Mouse (Mus musculus): ENCODE data around the gene Cic. TPM values are rescaled to one million over a fixed set of nuclear protein-coding genes. Genes with fewer than 3 reads are reported as not detected.

Gene Cic
- polyA plus RNA-seq (2015; fragmentation: Nextera tagmentation; extraction: Ambion mirVana), result 28.4 and 37.2 TPM in 2 replicates

DNA sequence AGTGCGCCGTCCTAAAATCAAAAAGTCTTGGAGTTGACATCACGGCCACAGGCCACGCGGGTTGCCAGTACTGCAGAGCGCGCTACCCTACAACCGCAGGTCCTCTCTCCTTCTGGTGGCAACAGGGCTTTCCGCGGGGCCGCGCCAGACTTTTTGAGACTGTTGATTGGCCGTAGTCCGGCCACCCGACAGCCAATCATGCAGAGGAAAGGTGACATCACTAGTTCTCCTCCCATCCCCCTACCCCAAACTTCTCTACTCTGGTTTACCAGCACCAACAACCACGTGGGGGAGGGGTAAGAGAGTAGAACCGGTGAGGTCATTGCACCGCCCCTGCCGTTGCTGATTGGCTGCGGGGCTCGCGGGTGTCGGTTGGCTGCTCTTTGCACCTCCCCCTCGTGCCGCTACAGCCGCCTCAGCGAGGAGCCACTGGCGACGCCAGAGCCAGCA is at the start of gene Cic:
TSS of gene Cic (plus strand) at position 404 of the 450 bp plus-strand sequence.
- peak; percentile 100 for DNase-seq (ENCODE audit: low spot score)

DNA sequence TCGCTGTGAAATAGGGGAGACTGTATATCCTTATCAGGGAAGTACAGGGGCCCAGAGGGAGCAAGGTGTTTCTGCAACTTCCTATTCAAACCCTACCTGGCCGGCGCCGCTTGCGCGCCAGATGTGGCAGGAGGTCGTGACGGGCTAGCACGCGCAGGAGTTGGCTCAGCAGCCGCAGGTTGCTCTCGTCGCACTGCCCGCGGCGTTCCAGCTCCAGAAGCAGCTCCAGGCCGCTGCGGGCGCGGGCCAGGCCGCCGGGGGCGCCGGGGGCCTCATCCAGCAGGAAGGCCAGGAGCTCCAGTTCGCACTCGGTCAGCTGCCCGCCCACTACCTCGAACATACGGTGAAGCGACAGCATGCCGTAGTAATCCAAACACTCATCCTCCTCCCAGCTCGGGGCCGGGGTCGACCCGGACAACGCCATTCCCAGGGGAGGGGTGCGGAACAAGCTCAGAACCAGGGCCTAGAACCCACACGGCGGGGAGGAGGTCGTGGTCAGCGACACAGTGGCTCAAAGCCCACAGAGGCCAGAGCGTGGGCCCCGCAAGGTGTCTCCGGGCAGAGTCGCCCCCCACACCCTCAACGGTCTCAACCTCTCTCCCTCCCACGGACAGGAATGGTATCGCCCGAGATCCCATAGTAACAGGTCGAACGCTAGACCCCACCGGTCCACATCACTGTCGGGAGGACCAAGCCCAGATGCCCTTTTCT is 48.6 kb upstream of the Cic start:
- peak; percentile 73 for DNase-seq (ENCODE audit: low spot score)

DNA sequence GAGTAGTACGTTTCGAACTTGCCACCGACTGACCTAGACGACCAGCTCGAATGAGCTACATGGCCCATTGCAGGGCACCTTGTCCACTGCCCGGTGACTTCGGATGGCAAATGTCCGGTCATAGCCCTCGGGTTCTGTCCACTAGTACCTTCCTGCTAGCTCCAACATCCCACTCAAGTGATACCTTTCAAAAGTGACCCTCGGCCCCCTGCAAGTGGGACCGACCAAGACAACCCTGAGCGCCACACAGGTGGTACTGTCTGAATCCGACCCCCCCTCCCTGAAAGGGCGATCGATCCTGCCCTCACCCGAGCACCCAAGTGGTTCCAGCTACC is 48.1 kb upstream of the Cic start:
- DNase-seq (ENCODE audit: low spot score), result no peak

DNA sequence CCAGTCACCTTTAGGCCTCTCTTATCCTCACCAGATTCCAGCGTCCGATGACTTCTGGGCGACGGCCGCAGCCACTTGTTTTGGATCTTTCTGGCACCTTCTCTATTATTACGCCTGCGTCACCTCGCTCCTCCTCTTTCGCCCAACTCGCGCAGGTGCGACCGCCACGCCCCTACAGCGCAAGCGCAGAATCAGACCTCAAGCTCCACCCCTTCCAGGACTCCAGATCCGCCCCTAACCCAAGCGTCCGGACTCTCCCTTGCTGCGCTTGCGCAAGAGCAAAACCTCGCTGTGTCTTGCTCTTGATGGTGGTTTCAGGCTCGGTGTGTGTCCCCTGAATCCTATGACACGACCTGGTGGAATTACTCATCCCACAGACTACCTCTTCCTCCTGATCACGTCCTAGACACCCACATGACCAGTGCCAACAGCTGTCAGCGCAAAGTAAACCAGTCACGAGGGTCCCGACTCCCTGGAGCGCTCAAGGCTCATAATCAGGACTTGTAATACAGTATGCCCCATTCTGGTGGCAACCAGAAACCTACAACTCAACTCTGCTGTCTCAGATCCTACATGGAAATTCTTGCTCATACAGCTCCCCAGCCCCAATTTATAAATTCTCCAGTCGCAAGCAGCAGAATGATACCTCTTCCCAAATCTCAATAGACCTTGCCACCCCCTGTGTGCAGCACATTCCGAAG is 47.6 kb upstream of the Cic start:
- DNase-seq (ENCODE audit: low spot score), result peak; percentile 98

DNA sequence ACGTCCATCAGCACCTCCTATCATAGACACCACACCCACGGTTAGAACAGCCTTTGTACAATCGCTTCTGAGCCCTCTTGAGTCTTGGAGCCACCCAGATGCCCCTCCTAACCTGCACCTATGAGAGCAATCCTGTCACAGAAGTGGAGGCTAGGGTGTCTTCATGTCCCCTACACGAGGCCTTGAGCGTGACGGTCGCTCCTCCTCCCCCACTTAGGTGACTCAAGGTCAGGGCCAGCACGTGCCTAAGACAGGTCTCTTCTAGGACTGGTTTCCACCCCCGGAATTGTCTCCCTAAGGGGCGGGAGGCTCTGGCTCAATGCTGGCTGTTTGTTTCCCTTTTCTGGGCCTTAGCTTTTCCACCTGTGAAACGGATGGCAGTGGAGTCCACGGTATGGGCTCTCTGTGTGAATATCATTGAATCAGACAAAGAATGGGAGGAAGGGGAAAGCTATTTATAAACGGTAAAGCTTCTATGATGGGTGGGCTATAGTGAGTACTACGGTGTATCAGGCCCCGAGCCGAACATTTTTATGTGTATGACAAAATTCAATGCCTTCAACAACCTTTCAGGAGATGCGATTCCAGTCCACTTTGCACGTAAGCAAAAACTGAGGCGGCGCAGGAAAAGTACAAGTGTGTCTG is 46.9 kb upstream of the Cic start, which contains the start of gene Dedd2:
TSS of gene Dedd2 (minus strand) at position 159 of the 645 bp plus-strand sequence.
- DNase-seq (ENCODE audit: low spot score), result no peak

DNA sequence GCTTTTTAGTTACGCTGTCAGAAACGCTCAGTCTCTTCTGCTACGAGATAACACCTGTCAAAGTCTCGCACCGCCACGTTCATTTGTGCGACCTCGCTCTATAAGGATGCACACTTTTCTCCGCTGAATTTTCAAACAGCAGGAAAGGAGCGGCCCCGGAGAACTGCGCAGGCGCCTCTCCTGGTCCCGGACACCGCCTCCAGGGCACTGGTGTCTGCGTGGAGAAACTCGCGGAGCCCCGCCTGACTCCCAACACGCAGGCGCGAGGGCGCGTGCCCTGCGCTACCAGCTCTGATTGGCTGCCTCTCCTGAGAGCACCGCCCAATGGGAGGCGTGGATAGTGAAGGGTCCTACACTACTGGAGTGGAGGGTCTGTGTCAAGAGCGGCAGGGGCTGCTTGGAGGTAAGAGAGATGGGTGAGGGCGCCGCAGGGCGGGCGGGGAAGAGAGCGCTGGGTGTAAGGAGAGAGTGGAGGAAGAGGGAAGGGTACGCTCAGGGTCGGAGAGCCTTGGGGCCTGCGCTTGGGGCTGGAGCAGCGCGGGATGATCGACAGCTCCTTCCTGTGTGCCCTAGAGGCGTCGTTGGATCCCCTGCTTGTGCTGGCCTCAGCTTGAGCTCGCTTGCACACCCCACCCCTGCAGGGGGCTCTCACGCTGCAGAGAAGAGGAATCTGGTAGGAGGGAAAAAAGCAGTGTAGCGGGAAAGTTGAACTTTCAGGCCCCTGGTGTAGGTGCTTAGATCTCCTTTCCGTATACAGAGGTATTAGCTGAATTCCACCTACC is 46.2 kb upstream of the Cic start, which contains the start of gene Zfp526:
TSS of gene Zfp526 (plus strand) at position 324 of the 782 bp plus-strand sequence.
- peak; percentile 99 for DNase-seq (ENCODE audit: low spot score)

DNA sequence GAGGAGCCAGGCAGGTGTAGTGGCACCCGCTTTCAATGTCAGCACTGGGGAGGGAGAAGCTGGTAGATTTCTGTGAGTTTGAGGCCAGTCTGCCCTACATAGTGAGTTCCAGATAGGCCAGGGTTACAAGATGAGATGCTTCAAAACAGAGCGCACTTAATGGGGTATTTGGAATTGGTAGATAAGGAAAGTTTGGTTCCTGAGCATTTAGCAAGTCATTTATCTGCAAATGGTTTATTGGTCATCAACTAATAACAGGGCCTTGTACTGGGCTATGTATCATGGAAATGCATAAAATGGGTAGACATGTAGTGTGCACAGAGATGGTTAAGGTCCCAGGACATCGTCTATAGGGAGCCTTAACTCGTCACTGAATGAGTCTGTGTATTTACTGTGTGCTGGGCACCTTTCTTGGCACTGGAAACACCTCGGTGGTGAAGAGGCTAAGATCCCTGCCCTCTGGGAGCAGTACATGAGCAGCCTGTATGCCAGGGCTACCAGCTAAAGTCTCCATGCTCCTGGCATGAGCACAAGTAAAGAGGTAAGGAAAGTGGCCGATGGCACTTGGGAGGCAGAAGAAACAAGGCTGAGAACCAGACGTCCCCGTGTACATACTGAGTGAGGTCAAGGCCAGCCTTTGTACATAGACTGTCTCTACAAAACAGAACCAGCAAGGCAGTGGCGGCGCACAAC is 45.1 kb upstream of the Cic start:
- DNase-seq (ENCODE audit: low spot score), result no peak

DNA sequence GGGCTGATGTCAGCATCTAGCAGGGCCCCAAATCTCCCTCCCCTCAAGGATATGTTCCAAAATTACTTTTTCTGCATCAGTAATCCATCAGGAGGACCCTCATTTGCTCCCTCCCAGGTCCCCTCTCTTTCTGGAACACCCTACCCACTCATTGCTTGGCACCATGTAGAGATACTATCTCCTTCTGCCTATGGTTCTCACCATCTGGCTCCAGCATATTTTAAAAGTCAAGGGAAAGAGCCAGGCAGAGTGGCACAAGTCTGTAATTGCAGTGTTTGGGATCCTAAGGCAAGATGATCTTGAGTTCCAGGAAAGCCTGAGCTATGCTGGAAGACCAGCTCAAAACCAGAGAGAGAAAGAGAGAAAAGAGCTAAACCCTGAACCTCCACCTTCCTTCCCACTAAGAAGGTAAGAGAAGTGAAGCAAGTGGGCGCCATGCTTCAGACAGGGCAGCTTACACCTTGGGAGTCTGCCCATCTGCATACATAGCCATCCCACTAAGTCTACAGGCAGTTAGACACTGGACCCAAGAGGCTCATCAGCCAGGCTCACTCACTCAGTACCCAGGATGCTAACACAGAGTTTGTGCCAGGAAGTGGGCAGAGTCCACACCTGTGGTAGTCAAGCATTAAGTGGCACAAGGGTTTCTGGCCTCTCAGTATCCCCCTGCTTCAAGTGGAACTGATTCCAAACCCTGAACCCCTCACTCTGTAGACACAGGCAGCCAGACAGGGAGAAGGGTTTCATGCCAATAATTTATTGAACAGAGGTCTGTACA is 39.8 kb upstream of the Cic start:
- DNase-seq (ENCODE audit: low spot score), result no peak

DNA sequence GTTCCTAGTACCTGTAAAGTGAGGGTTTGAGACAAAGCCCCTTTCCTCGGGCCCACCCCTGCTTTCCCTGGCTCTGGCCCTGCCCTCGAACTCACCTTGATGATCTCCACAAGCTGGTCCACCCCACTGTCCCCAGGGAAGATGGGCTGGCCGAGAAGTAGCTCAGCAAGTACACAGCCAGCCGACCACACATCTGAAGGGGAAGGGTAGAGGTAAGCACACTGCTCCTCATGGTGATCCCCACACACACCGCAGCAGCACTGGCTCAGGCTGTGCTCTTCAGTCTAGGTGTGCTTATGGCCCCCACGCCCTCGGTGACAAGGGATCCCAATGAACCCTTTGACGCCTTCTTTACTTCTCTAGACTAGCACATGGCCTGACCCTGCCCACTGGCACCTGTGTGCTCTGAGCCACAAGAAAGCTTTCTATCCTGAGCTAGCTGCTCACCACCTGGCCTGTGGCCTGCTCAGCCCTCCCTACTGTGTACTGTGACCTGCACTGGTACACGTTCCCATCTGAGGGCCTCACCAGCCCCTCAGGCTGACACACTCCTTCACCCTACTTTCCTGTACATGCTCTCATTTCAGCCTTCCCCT is 36.7 kb upstream of the Cic start:
- DNase-seq (ENCODE audit: low spot score), result peak; percentile 81

DNA sequence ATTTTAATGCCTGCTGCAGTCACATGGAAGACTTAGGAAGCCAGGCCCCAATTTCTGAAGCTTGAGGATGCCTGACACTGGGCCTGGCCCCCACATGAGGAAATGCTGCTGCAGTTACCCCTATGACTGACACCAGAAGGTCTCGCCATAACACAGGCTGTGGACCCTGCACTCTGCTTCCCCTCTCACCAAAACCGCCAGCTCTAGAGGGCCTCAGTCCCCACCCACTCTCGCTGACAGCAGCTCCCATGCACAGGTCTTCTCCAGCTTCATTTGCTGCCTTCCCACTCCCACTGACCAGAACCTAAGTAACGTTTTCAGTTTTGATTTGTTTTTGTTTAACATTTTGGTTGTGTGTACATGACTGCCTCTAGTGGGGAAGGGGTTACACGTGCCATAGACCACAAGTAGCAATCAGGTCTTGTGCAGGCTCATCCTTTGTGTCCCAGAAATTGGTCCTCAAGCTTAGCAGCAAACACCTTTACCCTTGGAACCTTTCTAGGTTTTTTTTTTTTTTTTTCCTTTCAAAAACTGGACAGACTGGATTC is 35.3 kb upstream of the Cic start:
- no peak for DNase-seq (ENCODE audit: low spot score)

DNA sequence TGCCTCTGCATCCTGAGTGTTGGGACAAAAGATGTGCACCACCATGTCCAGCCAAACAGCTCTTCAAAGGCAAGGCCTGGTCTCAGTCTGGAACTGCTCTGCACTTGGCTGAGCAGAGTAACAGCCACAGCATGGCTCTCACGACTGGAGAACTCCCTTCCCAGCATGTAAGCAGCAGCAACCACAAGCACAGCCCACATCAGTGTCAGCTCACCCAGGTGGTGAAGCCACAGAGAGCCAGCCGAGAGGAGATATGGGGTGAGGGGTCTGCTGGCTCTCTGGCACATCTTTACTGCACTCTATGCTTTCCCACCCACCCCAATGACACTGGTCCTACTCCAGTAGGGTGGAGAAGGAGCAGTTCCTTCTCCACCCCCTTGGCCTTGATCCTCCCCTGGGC is 34.4 kb upstream of the Cic start:
- peak; percentile 83 for DNase-seq (ENCODE audit: low spot score)

DNA sequence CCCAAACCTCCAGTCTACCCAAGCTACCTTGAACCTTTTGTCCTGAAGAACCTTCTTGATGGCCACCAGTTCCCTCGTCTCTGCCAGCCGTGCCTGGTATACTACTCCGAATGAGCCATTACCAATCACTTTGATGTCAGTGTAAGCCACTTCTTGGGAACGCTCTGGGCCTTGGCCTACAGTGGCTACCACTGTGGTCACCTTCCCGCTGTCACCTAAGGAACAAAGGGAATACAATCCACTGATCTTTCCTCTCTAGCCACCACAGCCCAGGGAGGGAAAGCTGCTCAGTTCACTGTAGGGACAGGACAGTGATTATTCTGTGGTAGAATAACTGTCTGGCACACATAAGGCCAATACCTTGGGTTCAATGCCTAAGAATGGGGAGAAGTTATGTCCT is 32.0 kb upstream of the Cic start:
- no peak for DNase-seq (ENCODE audit: low spot score)

DNA sequence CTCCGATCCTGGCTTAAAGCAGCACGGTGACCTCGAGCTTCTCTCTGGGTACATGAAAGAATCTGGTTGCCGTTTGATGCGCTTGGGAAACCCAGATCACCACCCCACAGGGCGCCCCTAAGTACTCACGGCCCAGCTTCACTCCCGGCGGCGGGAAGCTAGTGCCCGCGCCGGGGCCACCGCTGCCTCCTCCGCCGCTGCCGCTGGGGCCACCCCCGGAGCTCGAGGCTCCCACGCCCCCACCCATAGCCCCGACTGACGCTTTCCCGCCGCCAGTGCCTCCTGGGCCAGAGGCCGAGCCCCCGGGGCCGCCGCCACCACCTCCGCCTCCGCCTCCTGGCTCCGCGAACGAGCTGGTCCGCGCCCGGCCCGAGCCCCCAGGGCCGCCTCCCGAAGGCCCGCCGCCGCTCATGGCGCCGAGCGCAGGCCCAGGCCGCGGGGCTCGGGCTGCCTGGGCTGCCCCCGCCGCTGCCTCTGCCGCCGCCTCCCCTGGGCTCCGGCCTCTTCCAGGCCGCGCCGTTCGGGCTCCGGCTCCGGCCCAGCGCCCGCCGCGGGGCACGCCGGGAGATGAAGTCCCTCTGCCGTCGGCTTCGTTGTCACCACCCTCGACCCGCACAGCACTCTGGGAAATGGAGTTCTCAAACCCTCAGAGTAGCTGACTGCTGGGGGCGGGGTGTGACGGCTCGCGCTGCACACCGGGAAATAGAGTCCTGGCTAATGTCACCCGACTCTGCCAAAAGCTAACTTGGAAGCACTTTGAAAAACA is 30.1 kb upstream of the Cic start, which contains the start of gene Gsk3a:
TSS of gene Gsk3a (minus strand) at position 603 of the 766 bp plus-strand sequence.
- peak; percentile 98 for DNase-seq (ENCODE audit: low spot score)

DNA sequence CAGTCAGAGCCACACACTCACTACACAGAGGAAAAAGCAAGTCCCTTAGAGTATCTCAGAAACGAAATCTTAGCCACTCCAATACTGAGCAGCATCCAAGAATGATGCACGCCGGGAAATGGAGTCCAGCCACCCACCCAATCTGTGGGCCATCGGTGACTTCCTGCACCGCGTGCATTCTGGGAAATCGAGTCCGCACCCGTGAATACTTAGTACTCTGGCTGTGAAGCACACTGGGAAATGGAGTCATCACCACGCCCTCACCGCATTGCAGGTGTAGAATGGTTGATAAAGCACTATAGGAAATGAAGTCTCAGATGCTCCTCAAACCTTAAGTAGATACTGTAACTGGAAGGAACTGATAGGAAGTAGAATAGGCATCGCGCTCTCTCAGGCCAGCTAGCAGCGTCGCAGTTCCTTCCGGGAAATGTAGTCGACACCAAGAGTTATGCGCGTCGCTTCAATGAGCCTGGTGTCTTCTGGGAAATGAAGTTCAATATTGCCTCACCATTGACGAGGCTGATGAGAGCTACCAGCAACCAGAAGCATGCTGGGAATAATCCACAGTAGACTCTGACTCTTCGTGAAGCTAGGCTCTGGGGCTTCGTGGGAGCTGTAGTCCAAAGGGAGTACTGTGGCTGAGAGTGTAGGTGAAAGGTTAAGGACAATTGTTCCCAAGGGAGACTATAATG is 29.3 kb upstream of the Cic start:
- peak; percentile 97 for DNase-seq (ENCODE audit: low spot score)

DNA sequence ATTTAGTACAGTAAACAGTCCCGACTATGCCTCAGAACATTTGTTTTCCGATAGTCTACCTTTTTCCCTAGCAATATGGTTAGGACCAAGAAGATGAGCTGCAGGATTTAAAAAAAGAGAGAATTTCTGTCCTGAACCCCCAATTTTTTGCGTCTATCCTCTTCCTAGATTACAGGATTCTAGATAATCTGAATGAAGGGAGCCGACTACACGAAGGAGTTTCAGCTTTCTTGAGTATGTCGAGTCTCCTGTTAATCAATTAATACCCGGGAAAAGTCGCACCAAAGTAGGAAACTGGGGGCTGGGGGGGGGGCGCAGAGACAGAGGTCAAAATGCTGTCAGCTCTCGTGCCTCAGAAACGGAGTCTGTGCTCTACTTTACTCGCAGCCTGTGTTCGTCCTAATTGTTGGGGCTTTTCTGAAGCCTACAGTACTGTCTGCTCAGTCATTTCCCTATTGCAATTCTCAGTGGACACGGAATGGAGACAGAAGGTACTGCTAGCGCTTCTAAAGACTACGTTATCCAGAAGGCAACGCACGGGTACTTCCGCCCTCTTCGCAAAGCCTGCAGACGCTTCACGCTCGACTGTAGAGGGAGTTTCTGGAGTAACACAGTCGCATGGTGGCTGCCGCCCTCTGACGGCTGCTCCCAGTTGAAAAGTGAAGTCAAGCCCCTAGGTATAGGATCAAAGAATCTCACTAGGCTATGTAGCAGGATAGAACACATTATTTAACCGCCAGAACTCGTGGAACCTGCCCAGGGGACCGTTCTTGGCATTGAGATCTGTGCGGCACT is 28.5 kb upstream of the Cic start:
- peak; percentile 93 for DNase-seq (ENCODE audit: low spot score)

DNA sequence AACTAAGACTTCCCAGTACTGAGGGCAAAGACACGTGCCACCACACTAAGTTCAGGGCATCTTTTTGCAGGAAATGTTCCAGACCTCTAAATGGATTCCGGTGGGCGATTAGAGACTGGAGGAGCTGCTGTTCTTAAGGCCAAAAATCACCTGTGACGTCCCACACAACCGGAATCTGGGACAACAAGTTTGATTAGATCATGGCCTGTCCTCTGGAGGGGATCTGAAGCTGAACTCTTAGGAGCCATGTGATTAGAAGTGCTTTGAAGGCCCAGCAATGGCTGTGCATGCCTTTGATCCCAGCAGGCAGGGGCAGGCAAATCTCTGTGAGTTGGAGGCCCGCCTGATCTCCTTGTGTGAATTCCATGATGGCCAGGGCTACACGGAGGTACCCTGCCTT is 26.9 kb upstream of the Cic start:
- no peak for DNase-seq (ENCODE audit: low spot score)

DNA sequence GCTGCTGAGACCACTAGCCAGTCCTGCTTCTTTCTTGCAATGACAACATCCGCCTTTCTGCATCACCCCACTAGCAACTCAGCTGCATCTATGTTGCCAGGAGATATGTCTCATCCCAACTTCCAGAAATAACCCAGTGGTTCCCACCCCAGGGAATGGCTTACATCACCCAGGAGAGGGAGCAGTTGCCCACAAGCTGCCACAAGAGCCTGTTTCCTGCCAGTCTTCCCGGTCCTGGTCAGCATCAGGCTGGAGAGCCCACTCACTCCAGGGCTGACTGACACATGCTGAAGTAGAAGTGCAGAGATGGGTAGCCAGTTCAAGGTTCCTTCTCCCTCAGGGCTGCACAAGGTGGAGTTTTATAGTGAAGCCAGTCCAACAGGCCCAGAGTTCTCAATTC is 26.4 kb upstream of the Cic start:
- no peak for DNase-seq (ENCODE audit: low spot score)

Measured in thymus, postnatal 0 days (tissue).